16 mouse cellular contexts compared by ENCODE assay signal in the genomic region with DNA sequence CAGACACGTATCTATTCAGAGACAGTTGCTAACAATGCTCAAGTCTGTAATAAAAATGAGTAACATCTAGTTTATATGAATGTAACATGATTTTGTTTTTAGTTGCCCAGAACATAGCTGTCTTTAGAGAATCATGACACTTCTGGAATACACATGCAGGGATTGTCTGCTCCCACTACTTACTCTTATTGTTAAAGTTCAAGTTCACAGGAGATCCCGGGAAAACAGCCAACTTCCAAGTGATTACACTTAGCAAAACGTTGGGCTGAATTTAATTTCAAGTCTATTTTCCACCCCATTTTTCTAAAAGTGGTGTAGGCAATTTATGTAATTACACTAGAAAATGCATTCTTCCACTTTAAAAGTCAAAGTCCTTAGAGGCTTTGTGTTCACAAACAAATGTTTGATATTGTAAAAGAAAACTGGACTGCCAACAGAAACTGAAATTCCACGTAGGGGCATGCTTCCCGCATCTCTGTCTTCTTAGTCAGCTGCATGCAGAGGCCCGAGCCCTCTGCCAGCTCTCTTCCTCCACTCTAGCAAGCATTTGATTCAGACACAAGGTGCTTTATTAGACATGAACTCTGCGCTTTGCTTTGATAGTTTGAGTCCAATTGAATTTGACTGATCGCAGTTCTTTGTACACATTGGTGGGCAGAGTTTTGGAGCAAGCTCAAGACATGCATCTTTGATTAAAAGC.
DNase-seq lines count a peak whose midpoint lies in the region; ATAC-seq and TF ChIP-seq lines count a peak whose summit lies in the region.
"Had no signal": no experiment of that assay in that cellular context is flagged by ENCODE, and none has a peak within 500 bp of the region (broad histone marks: within the 10 kb centered on the region; RNA-seq: fewer than 3 reads in every experiment).

No protein-coding gene starts in this region.

- H3K79me2 ChIP-seq in liver, adult 2 months (ENCODE audit: control insufficient read depth, insufficient read depth, low read length) = no peaks in the 10 kb centered on the region

- peak overlapping the region in 1 of 2 experiments; percentile 57; a peak in 2 of 4 replicates for H3K27ac ChIP-seq in heart, embryonic 14.5 days (replicated peaks in 1 of 2; ENCODE audit: control insufficient read depth in 1 of 2, insufficient read depth in 1 of 2, low read depth in 2 of 2, low read length in 2 of 2)
- no peak overlapping the region for H3K27ac ChIP-seq in liver, adult 2 months (replicated peaks; ENCODE audit: insufficient read depth, low read depth, low read length)
- H3K27ac ChIP-seq in liver, postnatal 0 days (ENCODE audit: low read depth) = no peak overlapping the region
- no peak overlapping the region for H3K27ac ChIP-seq in intestine, embryonic 15.5 days
- H3K27ac ChIP-seq: hindbrain, embryonic 13.5 days; liver, embryonic 14.5 days; neural tube, embryonic 15.5 days had no signal

- H3K9ac ChIP-seq in heart, embryonic 14.5 days (ENCODE audit: low read length) = no peak overlapping the region
- H3K9ac ChIP-seq in liver, adult 2 months (ENCODE audit: low read depth, low read length) = no peak overlapping the region
- no peak overlapping the region for H3K9ac ChIP-seq in liver, postnatal 0 days (replicated peaks)
- H3K9ac ChIP-seq in intestine, embryonic 15.5 days = no peak overlapping the region
- H3K9ac ChIP-seq: hindbrain, embryonic 13.5 days; liver, embryonic 14.5 days; neural tube, embryonic 15.5 days had no signal

- H3K4me1 ChIP-seq in heart, embryonic 14.5 days (ENCODE audit: control insufficient read depth in 2 of 2, insufficient read depth in 2 of 2, low read length in 2 of 2) = peaks cover 9 to 28% of the 10 kb centered on the region in 2 experiments
- H3K4me1 ChIP-seq in liver, adult 2 months (ENCODE audit: control insufficient read depth, insufficient read depth, low read length) = no peaks in the 10 kb centered on the region; the same call in 1 of the 2 replicates
- H3K4me1 ChIP-seq in liver, postnatal 0 days (ENCODE audit: insufficient read depth) = no peaks in the 10 kb centered on the region
- no peaks in the 10 kb centered on the region for H3K4me1 ChIP-seq in intestine, embryonic 15.5 days (replicated peaks)

- TF ChIP-seq EP300 in liver, postnatal 0 days (IDR thresholded peaks at IDR 0.05; ENCODE audit: low read depth) = no peak

- WGBS in heart, embryonic 14.5 days = 58% methylated on average over 8 of the region's 8 CpGs
- WGBS in liver, adult 2 months = 51% methylated on average over 8 of the region's 8 CpGs
- 71% methylated on average over 8 of the region's 8 CpGs for WGBS in liver, postnatal 0 days (ENCODE audit: insufficient replicate concordance)
- 64% methylated on average over 8 of the region's 8 CpGs for WGBS in intestine, embryonic 15.5 days

- 0 out of 2 replicates have a peak overlapping the region, but pooled peaks have one; percentile 6 for H3K4me2 ChIP-seq in heart, embryonic 14.5 days (ENCODE audit: low read length)
- H3K4me2 ChIP-seq in liver, postnatal 0 days (ENCODE audit: low read depth, low read length) = no peak overlapping the region
- H3K4me2 ChIP-seq in intestine, embryonic 15.5 days (replicated peaks) = no peak overlapping the region
- H3K4me2 ChIP-seq: hindbrain, embryonic 13.5 days; neural tube, embryonic 15.5 days had no signal

- no peaks in the 10 kb centered on the region for H3K27me3 ChIP-seq in heart, embryonic 14.5 days (ENCODE audit: control insufficient read depth, insufficient read depth, low read length)
- H3K27me3 ChIP-seq in liver, adult 2 months (ENCODE audit: control insufficient read depth, insufficient read depth, low read length) = no peaks in the 10 kb centered on the region; the same call in 1 of the 2 replicates
- no peaks in the 10 kb centered on the region for H3K27me3 ChIP-seq in liver, postnatal 0 days (ENCODE audit: insufficient read depth, low read length)
- no peaks in the 10 kb centered on the region for H3K27me3 ChIP-seq in intestine, embryonic 15.5 days (replicated peaks)
- H3K27me3 ChIP-seq: CH12.LX; hindbrain, embryonic 13.5 days; neural tube, embryonic 15.5 days had no signal

- H3K36me3 ChIP-seq in heart, embryonic 14.5 days (ENCODE audit: control insufficient read depth, insufficient read depth, low read length) = no peaks in the 10 kb centered on the region
- no peaks in the 10 kb centered on the region for H3K36me3 ChIP-seq in liver, adult 2 months (ENCODE audit: control insufficient read depth, insufficient read depth, low read length)
- H3K36me3 ChIP-seq in liver, postnatal 0 days (replicated peaks; ENCODE audit: insufficient read depth, low read length) = no peaks in the 10 kb centered on the region
- H3K36me3 ChIP-seq in intestine, embryonic 15.5 days = no peaks in the 10 kb centered on the region

- TF ChIP-seq CTCF in liver, adult 2 months (IDR thresholded peaks at IDR 0.05; ENCODE audit: low read depth, low read length) = no peak
- TF ChIP-seq CTCF in liver, postnatal 0 days (IDR thresholded peaks at IDR 0.05; ENCODE audit: low read depth) = no peak

- TF ChIP-seq POLR2A in liver, adult 2 months (IDR thresholded peaks at IDR 0.05; ENCODE audit: extremely low read depth, insufficient read depth, low read length) = no peak

- H3K9me3 ChIP-seq in heart, embryonic 14.5 days (ENCODE audit: control insufficient read depth, low read length) = no peaks in the 10 kb centered on the region
- H3K9me3 ChIP-seq in liver, postnatal 0 days (ENCODE audit: low read length) = no peaks in the 10 kb centered on the region
- 0 out of 2 replicates have a peak, but pooled peaks cover 3% of the 10 kb centered on the region for H3K9me3 ChIP-seq in intestine, embryonic 15.5 days
- H3K9me3 ChIP-seq: hindbrain, embryonic 13.5 days; neural tube, embryonic 15.5 days had no signal

- DNase-seq in heart, adult 8-10 months (ENCODE audit: low spot score) = no peak
- peak; percentile 14 for DNase-seq in liver, adult 2 months (ENCODE audit: extremely low read depth, low read depth, low spot score)
- DNase-seq in liver, postnatal 0 days = no peak
- DNase-seq in MN1 (ENCODE audit: low spot score) (peak; percentile 14), adipocyte (ENCODE audit: low spot score) (peak; percentile 66)
- DNase-seq: adrenal gland, postnatal 10 days; cerebellum, adult 11 months; kidney, adult 2 months had no signal

- ATAC-seq in heart, embryonic 14.5 days (ENCODE audit: insufficient number of reproducible peaks, insufficient read depth, low FRiP score, low read depth) = no peak
- no peak for ATAC-seq in liver, postnatal 0 days
- ATAC-seq in megakaryocyte progenitor cell, adult 5-6 weeks (replicated peaks; ENCODE audit: poor library complexity) = no peak
- no peak for ATAC-seq in intestine, embryonic 15.5 days

- H3K4me3 ChIP-seq in heart, embryonic 14.5 days (ENCODE audit: control insufficient read depth in 1 of 2, insufficient read depth in 1 of 2, low read depth in 1 of 2, low read length in 2 of 2) = no peak overlapping the region
- no peak overlapping the region for H3K4me3 ChIP-seq in liver, adult 2 months (ENCODE audit: insufficient read depth, low read depth, low read length)
- no peak overlapping the region for H3K4me3 ChIP-seq in liver, postnatal 0 days (ENCODE audit: low read depth, low read length)
- no peak overlapping the region for H3K4me3 ChIP-seq in intestine, embryonic 15.5 days (replicated peaks)
- H3K4me3 ChIP-seq: erythroblast, embryonic 14.5 days; hindbrain, embryonic 13.5 days; neural tube, embryonic 15.5 days had no signal

Comparison
In these comparisons a context has a peak if more than half of its experiments do, and no peak if none do; other contexts are left out.
1. DNase-seq: peak in liver, adult 2 months (single experiment), MN1 (single experiment) and adipocyte (single experiment); none in heart, adult 8-10 months (single experiment) and liver, postnatal 0 days (single experiment).